Mouse (Mus musculus) erythroblast, embryonic 14.5 days (primary cell): Measurements from ENCODE around the gene Ntm.

Experiments used
- GATA1 ChIP-seq: IDR thresholded peaks from 2 replicates; pipeline ENCODE4 v1.6.1; 2012; ENCODE audit warnings: low read length, inconsistent platforms, mixed read lengths
- TAL1 ChIP-seq: IDR thresholded peaks from 3 replicates; pipeline ENCODE4 v1.6.1; 2012; ENCODE audit warnings: low read length, inconsistent platforms, mixed read lengths

DNA sequence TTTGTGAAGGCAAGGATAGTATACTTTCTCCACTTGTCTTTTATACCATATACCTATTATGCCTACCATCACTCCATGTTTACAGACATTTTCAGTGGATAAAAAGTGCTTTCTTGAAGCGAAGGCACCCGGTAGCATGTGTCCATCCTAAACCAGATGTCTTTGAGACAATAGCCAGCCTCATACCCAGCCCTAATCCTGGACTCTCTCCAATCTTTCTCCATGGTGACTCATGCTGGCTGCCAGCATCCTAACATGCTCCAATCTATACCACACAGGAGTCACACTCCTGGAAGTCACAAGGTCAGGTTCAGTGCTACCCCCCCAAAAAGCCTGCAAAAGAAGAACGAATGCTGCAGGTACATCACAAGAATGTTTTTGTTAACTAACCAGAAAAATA, 765.9 kb downstream of the Ntm start:
- TF ChIP-seq GATA1 (no peak), TAL1 (no peak)
